Mouse (Mus musculus) limb, embryonic 15.5 days (tissue): ENCODE results near the gene Spata20. TPM values are rescaled to one million over a fixed set of nuclear protein-coding genes. Genes with fewer than 3 reads are reported as not detected.

Experiments
- ATAC-seq: fragments of 200-750 bp; cut with Nextera tagmentation; 2 replicates; pipeline ENCODE4 v1.8.0; 2017; ENCODE audit warnings: low read depth, moderate TSS enrichment; ENCODE audit not compliant: insufficient number of reproducible peaks, low FRiP score, low TSS enrichment
- H3K27ac ChIP-seq: fragments of 300-500 bp; sonication (generic); 2 replicates; pipeline ENCODE4 v1.5.1; 2015; ENCODE audit warnings: moderate library complexity, mild to moderate bottlenecking, inconsistent platforms
- H3K27me3 ChIP-seq: fragments of 300-500 bp; sonication (generic); 2 replicates; pipeline ENCODE4 v1.6.1; 2015; ENCODE audit warnings: inconsistent platforms
- H3K36me3 ChIP-seq: fragments of 300-500 bp; sonication (generic); 2 replicates; pipeline ENCODE4 v1.6.1; 2015; ENCODE audit warnings: inconsistent platforms
- H3K4me1 ChIP-seq: fragments of 300-500 bp; sonication (generic); 2 replicates; pipeline ENCODE4 v1.6.1; 2015; ENCODE audit warnings: inconsistent platforms
- H3K4me2 ChIP-seq: fragments of 300-500 bp; sonication (generic); 2 replicates; pipeline ENCODE4 v1.6.1; 2015; ENCODE audit warnings: mild to moderate bottlenecking, inconsistent platforms
- H3K4me3 ChIP-seq: fragments of 300-500 bp; sonication (generic); 2 replicates; pipeline ENCODE4 v1.5.1; 2015; ENCODE audit warnings: mild to moderate bottlenecking, inconsistent platforms
- H3K9ac ChIP-seq: fragments of 300-500 bp; sonication (generic); 2 replicates; pipeline ENCODE4 v1.6.1; 2015; ENCODE audit warnings: inconsistent platforms
- H3K9me3 ChIP-seq: fragments of 300-500 bp; sonication (generic); 2 replicates; pipeline ENCODE4 v1.6.1; 2016; ENCODE audit warnings: inconsistent platforms
- WGBS: fragments of 180-500 bp; shearing (Covaris S2); methylation state at CpG from one replicate; pipeline ENCODE4 v1.1.7; 2015; 5-methylcytosine and 5-hydroxymethylcytosine counted together
- polyA plus RNA-seq: library from polyadenylated mRNA; unstranded; fragments of >200 nt; fragmentation: Nextera tagmentation; extraction: Ambion mirVana; gene quantifications from 2 replicates; pipeline ENCODE4 v1.2.1, GENCODE M21; 2015

Gene Spata20
- polyA plus RNA-seq, 1 experiment from 2014 or later: 0.27 TPM

- ATAC-seq: no peak
- Histone ChIP-seq H3K27me3 (no peaks in the 10 kb centered on the region), H3K9ac (no peak overlapping the region), H3K4me3 (peak overlapping the region; percentile 39), H3K4me2 (peak overlapping the region; percentile 71), H3K9me3 (no peaks in the 10 kb centered on the region), H3K4me1 (peaks cover 38% of the 10 kb centered on the region), H3K27ac (peak overlapping the region; percentile 73), H3K36me3 (no peaks in the 10 kb centered on the region)
- 11% methylated on average over 19 of the region's 19 CpGs for WGBS
Observed at GRCm38 (mm10) chr11:94498093-94498996, 12.4 kb upstream of the Spata20 start.

GRCm38 (mm10) chr11:94495415-94495814 lies 9.4 kb upstream of the Spata20 start:
- H3K4me2 ChIP-seq: no peak overlapping the region
- no peaks in the 10 kb centered on the region for H3K9me3 ChIP-seq
- H3K36me3 ChIP-seq: no peaks in the 10 kb centered on the region
- ATAC-seq: no peak
- no peak overlapping the region for H3K9ac ChIP-seq
- H3K4me3 ChIP-seq: no peak overlapping the region
- H3K4me1 ChIP-seq: peaks cover 49% of the 10 kb centered on the region
- no peaks in the 10 kb centered on the region for H3K27me3 ChIP-seq
- 85% methylated on average over 3 of the region's 3 CpGs for WGBS
- H3K27ac ChIP-seq: no peak overlapping the region

- Histone ChIP-seq H3K9me3 (no peaks in the 10 kb centered on the region), H3K9ac (no peak overlapping the region; the same call in 1 of the 2 replicates), H3K4me3 (peak overlapping the region; percentile 52), H3K4me1 (peaks cover 21% of the 10 kb centered on the region), H3K4me2 (peak overlapping the region; percentile 86), H3K36me3 (no peaks in the 10 kb centered on the region), H3K27ac (no peak overlapping the region), H3K27me3 (no peaks in the 10 kb centered on the region)
- no peak for ATAC-seq
- WGBS: 74% methylated on average over 7 of the region's 7 CpGs
Observed at GRCm38 (mm10) chr11:94491749-94492099, 5.7 kb upstream of the Spata20 start.

GRCm38 (mm10) chr11:94491035-94491748 lies 5.2 kb upstream of the Spata20 start:
- ATAC-seq: no peak
- Histone ChIP-seq H3K4me1 (peaks cover 22% of the 10 kb centered on the region), H3K4me2 (peak overlapping the region; percentile 86), H3K27ac (no peak overlapping the region), H3K36me3 (no peaks in the 10 kb centered on the region), H3K4me3 (peak overlapping the region; percentile 52), H3K27me3 (no peaks in the 10 kb centered on the region), H3K9ac (peak overlapping the region; percentile 51), H3K9me3 (no peaks in the 10 kb centered on the region)
- WGBS: 7% methylated on average over 53 of the region's 55 CpGs

GRCm38 (mm10) chr11:94489745-94490144 lies 3.8 kb upstream of the Spata20 start:
- no peaks in the 10 kb centered on the region for H3K36me3 ChIP-seq
- ATAC-seq: no peak
- H3K4me2 ChIP-seq: no peak overlapping the region
- H3K27ac ChIP-seq: no peak overlapping the region
- H3K4me3 ChIP-seq: no peak overlapping the region
- H3K4me1 ChIP-seq: peaks cover 27% of the 10 kb centered on the region
- no peaks in the 10 kb centered on the region for H3K9me3 ChIP-seq
- 32% methylated on average over 4 of the region's 4 CpGs for WGBS
- no peak overlapping the region for H3K9ac ChIP-seq
- peaks cover 4% of the 10 kb centered on the region; the same call in 1 of the 2 replicates for H3K27me3 ChIP-seq

- ATAC-seq: no peak
- H3K36me3 ChIP-seq: no peaks in the 10 kb centered on the region
- peaks cover 27% of the 10 kb centered on the region for H3K4me1 ChIP-seq
- H3K4me3 ChIP-seq: no peak overlapping the region
- H3K27ac ChIP-seq: no peak overlapping the region
- H3K4me2 ChIP-seq: no peak overlapping the region
- no peaks in the 10 kb centered on the region for H3K9me3 ChIP-seq
- H3K9ac ChIP-seq: no peak overlapping the region
- 82% methylated on average over 11 of the region's 11 CpGs for WGBS
- peaks cover 4% of the 10 kb centered on the region; the same call in 1 of the 2 replicates for H3K27me3 ChIP-seq
Observed at GRCm38 (mm10) chr11:94488767-94489533, 3.0 kb upstream of the Spata20 start.

GRCm38 (mm10) chr11:94485223-94485622 lies 756 bp downstream of the Spata20 start:
- H3K27ac ChIP-seq: no peak overlapping the region
- H3K36me3 ChIP-seq: no peaks in the 10 kb centered on the region
- no peak for ATAC-seq
- no peaks in the 10 kb centered on the region for H3K9me3 ChIP-seq
- H3K4me3 ChIP-seq: no peak overlapping the region
- 75% methylated on average over 5 of the region's 5 CpGs for WGBS
- H3K27me3 ChIP-seq: peaks cover 4% of the 10 kb centered on the region; the same call in 1 of the 2 replicates
- H3K9ac ChIP-seq: no peak overlapping the region
- H3K4me2 ChIP-seq: no peak overlapping the region
- H3K4me1 ChIP-seq: peaks cover 6% of the 10 kb centered on the region; the same call in 1 of the 2 replicates

GRCm38 (mm10) chr11:94484636-94485035 lies 1.3 kb downstream of the Spata20 start:
- no peak for ATAC-seq
- H3K9me3 ChIP-seq: no peaks in the 10 kb centered on the region
- no peak overlapping the region for H3K4me2 ChIP-seq
- H3K36me3 ChIP-seq: no peaks in the 10 kb centered on the region
- H3K27me3 ChIP-seq: peaks cover 4% of the 10 kb centered on the region; the same call in 1 of the 2 replicates
- 87% methylated on average over 9 of the region's 9 CpGs for WGBS
- H3K27ac ChIP-seq: no peak overlapping the region
- no peak overlapping the region for H3K4me3 ChIP-seq
- no peak overlapping the region for H3K9ac ChIP-seq
- H3K4me1 ChIP-seq: peaks cover 6% of the 10 kb centered on the region; the same call in 1 of the 2 replicates

GRCm38 (mm10) chr11:94483921-94484320 lies 2.1 kb downstream of the Spata20 start:
- Histone ChIP-seq H3K9ac (no peak overlapping the region), H3K27me3 (peaks cover 4% of the 10 kb centered on the region; the same call in 1 of the 2 replicates), H3K4me1 (peaks cover 6% of the 10 kb centered on the region; the same call in 1 of the 2 replicates), H3K4me2 (no peak overlapping the region), H3K36me3 (no peaks in the 10 kb centered on the region), H3K27ac (no peak overlapping the region), H3K9me3 (no peaks in the 10 kb centered on the region), H3K4me3 (no peak overlapping the region)
- ATAC-seq: no peak
- 60% methylated on average over 14 of the region's 14 CpGs for WGBS

- no peaks in the 10 kb centered on the region for H3K9me3 ChIP-seq
- no peak overlapping the region for H3K4me3 ChIP-seq
- H3K4me1 ChIP-seq: peaks cover 6% of the 10 kb centered on the region; the same call in 1 of the 2 replicates
- no peaks in the 10 kb centered on the region for H3K36me3 ChIP-seq
- 73% methylated on average over 11 of the region's 11 CpGs for WGBS
- no peak overlapping the region for H3K27ac ChIP-seq
- no peak overlapping the region for H3K9ac ChIP-seq
- H3K4me2 ChIP-seq: no peak overlapping the region
- H3K27me3 ChIP-seq: peaks cover 4% of the 10 kb centered on the region; the same call in 1 of the 2 replicates
- no peak for ATAC-seq
Observed at GRCm38 (mm10) chr11:94483436-94483835, 2.5 kb downstream of the Spata20 start.

GRCm38 (mm10) chr11:94482738-94483137 lies 3.2 kb downstream of the Spata20 start:
- Histone ChIP-seq H3K27me3 (peaks cover 4% of the 10 kb centered on the region; the same call in 1 of the 2 replicates), H3K4me2 (no peak overlapping the region), H3K36me3 (no peaks in the 10 kb centered on the region), H3K9ac (no peak overlapping the region), H3K27ac (no peak overlapping the region), H3K9me3 (no peaks in the 10 kb centered on the region), H3K4me1 (peaks cover 7% of the 10 kb centered on the region; the same call in 1 of the 2 replicates), H3K4me3 (no peak overlapping the region)
- WGBS: 89% methylated on average over 11 of the region's 11 CpGs
- ATAC-seq: no peak
